Mouse (Mus musculus) subcutaneous adipose tissue, adult 2 months (tissue): Measurements from ENCODE around the gene Hes7. TPM values are rescaled to one million over a fixed set of nuclear protein-coding genes. Genes with fewer than 3 reads are reported as not detected.

Source experiments
- polyA plus RNA-seq: library from polyadenylated mRNA; depleted of rRNA; stranded (reverse); fragments of >200 nt; gene quantifications from 2 replicates; pipeline ENCODE4 v1.2.3, GENCODE M21; 2012; ENCODE audit warnings: low replicate concordance; rRNA removed

The Hes7 gene
- 0.14 and 0.26 TPM in 2 replicates for polyA plus RNA-seq

GRCm38 (mm10) chr11:69120221-69121000 is at the start of gene Hes7:
Gene Hes7, plus strand, starts transcription at chr11:69120404.

GRCm38 (mm10) chr11:69070590-69071222 is 49.5 kb upstream of the Hes7 start, which contains the start of gene Tmem107:
Gene Tmem107, plus strand, starts transcription at chr11:69070806.

GRCm38 (mm10) chr11:69088103-69088855 is 31.9 kb upstream of the Hes7 start, which contains the start of gene Vamp2:
Gene Vamp2, plus strand, starts transcription at chr11:69088490.

GRCm38 (mm10) chr11:69094697-69095429 is 25.3 kb upstream of the Hes7 start, which contains the start of gene Per1:
Gene Per1, plus strand, starts transcription at chr11:69095217.

GRCm38 (mm10) chr11:69122336-69122951 is 2.2 kb downstream of the Hes7 start, which contains the start of gene 9130213A22Rik:
Gene 9130213A22Rik, minus strand, starts transcription at chr11:69122589.

GRCm38 (mm10) chr11:69125852-69125918 is 5.5 kb downstream of the Hes7 start, which contains the start of gene Aloxe3:
Gene Aloxe3, plus strand, starts transcription at chr11:69125896.

GRCm38 (mm10) chr11:69156800-69157199 is 36.6 kb downstream of the Hes7 start, which contains the start of gene Alox12b:
Gene Alox12b, plus strand, starts transcription at chr11:69156989.

Other genes starting within 250 kb of the Hes7 start
- 72.8 and 73.3 TPM in 2 replicates for gene Ndel1, start 248.5 kb upstream of the Hes7 start, polyA plus RNA-seq
- not detected in 2 replicates for gene Rnf222, start 231.9 kb upstream of the Hes7 start, polyA plus RNA-seq
- gene Rpl26, start 218.8 kb upstream of the Hes7 start, polyA plus RNA-seq, result 1,054 and 2,025 TPM in 2 replicates
- gene Odf4, start 193.3 kb upstream of the Hes7 start, polyA plus RNA-seq, result 0.24 and 0.30 TPM in 2 replicates
- gene Arhgef15, start 162.9 kb upstream of the Hes7 start, polyA plus RNA-seq, result 51.6 and 87.1 TPM in 2 replicates
- gene Slc25a35, start 152.3 kb upstream of the Hes7 start, polyA plus RNA-seq, result 56.5 and 113 TPM in 2 replicates
- gene Rangrf, start 145.2 kb upstream of the Hes7 start, polyA plus RNA-seq, result 21.1 and 40.6 TPM in 2 replicates
- gene Pfas, start 111.9 kb upstream of the Hes7 start, polyA plus RNA-seq, result 10.0 and 25.2 TPM in 2 replicates
- gene Ctc1, start 104.5 kb upstream of the Hes7 start, polyA plus RNA-seq, result 28.6 and 48.0 TPM in 2 replicates
- gene Aurkb, start 74.8 kb upstream of the Hes7 start, polyA plus RNA-seq, result 4.3 and 22.5 TPM in 2 replicates
- 16.4 and 22.0 TPM in 2 replicates for gene Borcs6, start 60.7 kb upstream of the Hes7 start, polyA plus RNA-seq
- 15.9 and 42.3 TPM in 2 replicates for gene Tmem107, start 49.6 kb upstream of the Hes7 start, polyA plus RNA-seq
- 99.7 and 132 TPM in 2 replicates for gene Vamp2, start 31.9 kb upstream of the Hes7 start, polyA plus RNA-seq
- 20.2 and 56.0 TPM in 2 replicates for gene Per1, start 25.2 kb upstream of the Hes7 start, polyA plus RNA-seq
- 0.90 and 2.0 TPM in 2 replicates for gene 9130213A22Rik, start 2.2 kb downstream of the Hes7 start, polyA plus RNA-seq
- gene Aloxe3, start 5.5 kb downstream of the Hes7 start, polyA plus RNA-seq, result 0.44 and 1.8 TPM in 2 replicates
- 0.06 TPM in 1 of 2 replicates, not detected in the other for gene Alox12b, start 36.6 kb downstream of the Hes7 start, polyA plus RNA-seq
- not detected in 2 replicates for gene Alox8, start 77.4 kb downstream of the Hes7 start, polyA plus RNA-seq
- gene Gucy2e, start 116.6 kb downstream of the Hes7 start, polyA plus RNA-seq, result 0.01 TPM in 1 of 2 replicates, not detected in the other
- gene Cntrob, start 203.4 kb downstream of the Hes7 start, polyA plus RNA-seq, result 5.7 and 11.8 TPM in 2 replicates
- 72.6 and 77.1 TPM in 2 replicates for gene Trappc1, start 203.6 kb downstream of the Hes7 start, polyA plus RNA-seq
- gene Kcnab3, start 205.9 kb downstream of the Hes7 start, polyA plus RNA-seq, result 0.92 and 2.9 TPM in 2 replicates
- 0.73 and 2.0 TPM in 2 replicates for gene Rnf227, start 220.1 kb downstream of the Hes7 start, polyA plus RNA-seq
- gene Chd3, start 249.0 kb downstream of the Hes7 start, polyA plus RNA-seq, result 45.5 and 209 TPM in 2 replicates